In the genomic region with DNA sequence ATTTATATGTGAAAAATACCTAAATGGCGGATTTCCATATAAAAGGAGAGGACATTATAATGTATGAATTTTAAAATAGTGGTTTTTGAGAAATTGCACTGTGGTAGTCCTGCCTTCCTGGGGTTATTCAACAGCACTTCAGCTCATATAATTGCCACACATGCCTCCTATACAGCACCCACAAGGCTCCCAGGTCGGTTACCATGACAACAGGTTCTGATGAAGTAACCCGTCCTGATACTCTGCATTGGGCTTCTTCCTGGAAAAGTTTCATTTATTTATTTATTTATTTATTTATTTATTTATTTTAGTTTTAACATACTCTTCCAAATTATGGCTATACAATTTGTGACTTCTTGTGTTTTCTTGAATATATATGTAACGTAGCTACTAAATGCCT, we compare ENCODE assay signal across 29 mouse cellular contexts. TPM values are rescaled to one million over a fixed set of nuclear protein-coding genes. Genes with fewer than 3 reads are reported as not detected.
"Had no signal": no experiment of that assay in that cellular context is flagged by ENCODE, and none has a peak within 500 bp of the region (broad histone marks: within the 10 kb centered on the region; RNA-seq: fewer than 3 reads in every experiment).

No protein-coding gene starts in this region.

- H3K4me2 ChIP-seq: embryonic facial prominence, embryonic 12.5 days; embryonic facial prominence, embryonic 13.5 days; embryonic facial prominence, embryonic 15.5 days; forebrain, embryonic 12.5 days; forebrain, embryonic 13.5 days; forebrain, embryonic 15.5 days had no signal

- H3K27ac ChIP-seq: embryonic facial prominence, embryonic 10.5 days; embryonic facial prominence, embryonic 12.5 days; embryonic facial prominence, embryonic 13.5 days; embryonic facial prominence, embryonic 15.5 days; forebrain, embryonic 12.5 days; forebrain, embryonic 13.5 days; forebrain, embryonic 15.5 days; gastrocnemius, adult 2 months; heart, adult 2 months had no signal

- H3K27me3 ChIP-seq: embryonic facial prominence, embryonic 12.5 days; embryonic facial prominence, embryonic 13.5 days; embryonic facial prominence, embryonic 15.5 days; forebrain, embryonic 12.5 days; forebrain, embryonic 13.5 days; forebrain, embryonic 15.5 days had no signal

- H3K4me3 ChIP-seq: embryonic facial prominence, embryonic 10.5 days; embryonic facial prominence, embryonic 12.5 days; embryonic facial prominence, embryonic 13.5 days; embryonic facial prominence, embryonic 15.5 days; erythroblast, embryonic 14.5 days; forebrain, embryonic 10.5 days; forebrain, embryonic 12.5 days; forebrain, embryonic 13.5 days; forebrain, embryonic 15.5 days; gastrocnemius, adult 2 months; heart, adult 2 months had no signal

- DNase-seq: cerebellum, adult 8-10 months; cerebellum, adult 9-10 months; cerebellum, adult 9-11 months; cerebellum, postnatal 10 days; cerebellum, postnatal 14 days; cerebellum, postnatal 25 days; cerebellum, postnatal 36 days; embryo, embryonic 11 days; gastrocnemius, adult 2 months; gastrocnemius, postnatal 10 days; gastrocnemius, postnatal 14 days; gastrocnemius, postnatal 25 days; gastrocnemius, postnatal 36 days; heart, adult 11 months; heart, adult 18-20 months; heart, adult 2 months had no signal

- H3K36me3 ChIP-seq: embryonic facial prominence, embryonic 10.5 days; embryonic facial prominence, embryonic 12.5 days; embryonic facial prominence, embryonic 13.5 days; embryonic facial prominence, embryonic 15.5 days; forebrain, embryonic 10.5 days; forebrain, embryonic 12.5 days; forebrain, embryonic 15.5 days had no signal

- ATAC-seq: forebrain, embryonic 13.5 days; forebrain, embryonic 14.5 days; forebrain, embryonic 15.5 days; forebrain, embryonic 16.5 days had no signal

- H3K9ac ChIP-seq: embryonic facial prominence, embryonic 12.5 days; embryonic facial prominence, embryonic 13.5 days; embryonic facial prominence, embryonic 15.5 days; forebrain, embryonic 12.5 days; forebrain, embryonic 13.5 days; forebrain, embryonic 15.5 days had no signal

- H3K9me3 ChIP-seq: embryonic facial prominence, embryonic 10.5 days; embryonic facial prominence, embryonic 12.5 days; embryonic facial prominence, embryonic 13.5 days; embryonic facial prominence, embryonic 15.5 days; forebrain, embryonic 10.5 days; forebrain, embryonic 12.5 days; forebrain, embryonic 13.5 days; forebrain, embryonic 15.5 days had no signal

RNA-seq across cellular contexts. Expression of a gene that starts 6.3 kb away (rescaled TPM):
- total RNA-seq: common myeloid progenitor, adult 5-6 weeks; granulocyte monocyte progenitor cell, adult 5-6 weeks had no signal
- polyA plus RNA-seq: erythroblast, embryonic 14.5 days had no signal
